Comparison of ENCODE assay signal across 33 mouse cellular contexts in the genomic region with DNA sequence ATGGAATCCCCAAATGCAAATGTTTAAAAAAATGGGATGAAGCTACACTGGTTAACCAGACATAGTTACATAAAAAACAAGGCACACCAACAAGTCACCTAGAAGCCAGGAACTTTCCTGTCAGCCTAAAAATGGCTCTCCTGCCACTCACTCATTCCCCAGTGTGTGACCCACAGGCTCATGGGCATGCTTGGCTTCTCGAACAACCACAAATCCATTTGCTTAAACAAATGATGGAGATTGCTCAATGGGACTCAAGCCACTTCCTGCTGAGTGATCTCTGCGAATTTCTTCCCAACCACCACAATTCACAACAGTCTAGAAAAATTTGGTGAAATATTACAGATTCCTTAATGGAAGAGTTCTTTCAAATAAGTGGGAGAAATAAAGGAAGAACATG. TPM values are rescaled to one million over a fixed set of nuclear protein-coding genes. Genes with fewer than 3 reads are reported as not detected.
DNase-seq lines count a peak whose midpoint lies in the region; ATAC-seq and TF ChIP-seq lines count a peak whose summit lies in the region.
"Had no signal": no experiment of that assay in that cellular context is flagged by ENCODE, and none has a peak within 500 bp of the region (broad histone marks: within the 10 kb centered on the region; RNA-seq: fewer than 3 reads in every experiment).

No protein-coding gene starts in this region.

- peak; percentile 18 for DNase-seq in lung, postnatal 0 days (ENCODE audit: low spot score)
- no peak for DNase-seq in lung, postnatal 4 days
- no peak for DNase-seq in liver, embryonic 11.5 days (ENCODE audit: low spot score)
- no peak for DNase-seq in forebrain, embryonic 11.5 days (ENCODE audit: low spot score)
- DNase-seq: adrenal gland, adult 2 months; adrenal gland, postnatal 36 days; B cell, adult 2 months; cerebellum, adult 2 months; cerebellum, postnatal 36 days; embryo, embryonic 11 days; forebrain, postnatal 0 days; gastrocnemius, postnatal 10 days; kidney, adult 18-20 months; kidney, postnatal 25 days; liver, postnatal 0 days; lung, postnatal 10 days; spleen, adult 18-20 months; thymus, adult 18-20 months; thymus, postnatal 36 days had no signal

- 67% methylated on average over 2 of the region's 2 CpGs for WGBS in lung, postnatal 0 days
- WGBS in liver, embryonic 11.5 days, result 60% methylated on average over 2 of the region's 2 CpGs
- WGBS in forebrain, embryonic 11.5 days, result 79% methylated on average over 2 of the region's 2 CpGs

- no peak overlapping the region for H3K9ac ChIP-seq in lung, postnatal 0 days (replicated peaks; ENCODE audit: low read depth)
- H3K9ac ChIP-seq in liver, embryonic 11.5 days (ENCODE audit: low read depth, low read length), result no peak overlapping the region
- H3K9ac ChIP-seq in forebrain, embryonic 11.5 days (ENCODE audit: low read length), result no peak overlapping the region
- H3K9ac ChIP-seq: embryonic facial prominence, embryonic 12.5 days; forebrain, postnatal 0 days; heart, embryonic 15.5 days; kidney, embryonic 15.5 days; limb, embryonic 13.5 days; liver, embryonic 12.5 days; liver, postnatal 0 days; midbrain, embryonic 15.5 days had no signal

- H3K4me1 ChIP-seq in lung, postnatal 0 days (ENCODE audit: insufficient read depth, low read depth, low read length), result no peaks in the 10 kb centered on the region
- H3K4me1 ChIP-seq in liver, embryonic 11.5 days (replicated peaks; ENCODE audit: control insufficient read depth, insufficient read depth, low read length), result no peaks in the 10 kb centered on the region
- no peaks in the 10 kb centered on the region for H3K4me1 ChIP-seq in forebrain, embryonic 11.5 days (replicated peaks; ENCODE audit: control insufficient read depth, insufficient read depth, low read length)
- H3K4me1 ChIP-seq: embryonic facial prominence, embryonic 12.5 days; forebrain, embryonic 10.5 days; heart, embryonic 15.5 days; kidney, embryonic 15.5 days; limb, embryonic 13.5 days; liver, embryonic 12.5 days; midbrain, embryonic 10.5 days; midbrain, embryonic 15.5 days had no signal

- no peak overlapping the region for H3K27ac ChIP-seq in lung, postnatal 0 days (ENCODE audit: low read length)
- H3K27ac ChIP-seq in liver, embryonic 11.5 days (ENCODE audit: low read depth, low read length), result no peak overlapping the region
- H3K27ac ChIP-seq in forebrain, embryonic 11.5 days (ENCODE audit: low read depth, low read length), result no peak overlapping the region
- H3K27ac ChIP-seq: embryonic facial prominence, embryonic 12.5 days; forebrain, embryonic 10.5 days; heart, embryonic 15.5 days; kidney, embryonic 15.5 days; limb, embryonic 13.5 days; liver, embryonic 12.5 days; midbrain, embryonic 10.5 days; midbrain, embryonic 15.5 days; stomach, postnatal 0 days had no signal

- no peak for TF ChIP-seq EP300 in lung, postnatal 0 days (IDR thresholded peaks at IDR 0.05)

- H3ac ChIP-seq in C2C12 (ENCODE audit: control insufficient read depth, insufficient read length, low read depth), result no peak overlapping the region

- TF ChIP-seq CTCF in lung, postnatal 0 days (IDR thresholded peaks at IDR 0.05), result no peak
- TF ChIP-seq CTCF in C2C12 (IDR thresholded peaks at IDR 0.05; ENCODE audit: control insufficient read depth, insufficient read depth, insufficient read length), result no peak

- H3K36me3 ChIP-seq in lung, postnatal 0 days (ENCODE audit: insufficient read depth, low read length), result peaks cover 36% of the 10 kb centered on the region
- peaks cover 43% of the 10 kb centered on the region for H3K36me3 ChIP-seq in C2C12 (ENCODE audit: control insufficient read depth, insufficient read depth)
- peaks cover 13% of the 10 kb centered on the region for H3K36me3 ChIP-seq in liver, embryonic 11.5 days (ENCODE audit: control insufficient read depth, insufficient read depth, low read length)
- peaks cover 9% of the 10 kb centered on the region for H3K36me3 ChIP-seq in forebrain, embryonic 11.5 days (ENCODE audit: control insufficient read depth, insufficient read depth, low read length)

- no peaks in the 10 kb centered on the region for H3K27me3 ChIP-seq in lung, postnatal 0 days (replicated peaks; ENCODE audit: insufficient read depth, low read length)
- no peaks in the 10 kb centered on the region for H3K27me3 ChIP-seq in C2C12 (ENCODE audit: control insufficient read depth, insufficient read depth, insufficient read length)
- no peaks in the 10 kb centered on the region for H3K27me3 ChIP-seq in liver, embryonic 11.5 days (replicated peaks; ENCODE audit: control insufficient read depth, insufficient read depth, low read length)
- no peaks in the 10 kb centered on the region for H3K27me3 ChIP-seq in forebrain, embryonic 11.5 days (ENCODE audit: control insufficient read depth, insufficient read depth, low read length)
- H3K27me3 ChIP-seq: embryonic facial prominence, embryonic 12.5 days; heart, embryonic 15.5 days; kidney, embryonic 15.5 days; limb, embryonic 13.5 days; liver, embryonic 12.5 days; midbrain, embryonic 15.5 days had no signal

- no peak overlapping the region for H3K4me3 ChIP-seq in lung, postnatal 0 days (ENCODE audit: low read depth, low read length)
- no peak overlapping the region for H3K4me3 ChIP-seq in C2C12 (ENCODE audit: insufficient read depth, poor library complexity, severe bottlenecking)
- no peak overlapping the region for H3K4me3 ChIP-seq in liver, embryonic 11.5 days (ENCODE audit: low read depth, low read length)
- H3K4me3 ChIP-seq in forebrain, embryonic 11.5 days (ENCODE audit: low read depth, low read length), result no peak overlapping the region
- H3K4me3 ChIP-seq: embryonic facial prominence, embryonic 12.5 days; forebrain, embryonic 10.5 days; heart, embryonic 15.5 days; kidney, embryonic 15.5 days; limb, embryonic 13.5 days; liver, embryonic 12.5 days; midbrain, embryonic 10.5 days; midbrain, embryonic 15.5 days had no signal

- no peak overlapping the region for H3K4me2 ChIP-seq in lung, postnatal 0 days (replicated peaks; ENCODE audit: low read depth, low read length)
- no peak overlapping the region for H3K4me2 ChIP-seq in liver, embryonic 11.5 days
- H3K4me2 ChIP-seq in forebrain, embryonic 11.5 days (ENCODE audit: low read depth, low read length, severe bottlenecking), result no peak overlapping the region
- H3K4me2 ChIP-seq: embryonic facial prominence, embryonic 12.5 days; heart, embryonic 15.5 days; kidney, embryonic 15.5 days; limb, embryonic 13.5 days; liver, embryonic 12.5 days; midbrain, embryonic 15.5 days had no signal

- no peak for ATAC-seq in lung, postnatal 0 days
- ATAC-seq in common myeloid progenitor, adult 5-6 weeks (replicated peaks; ENCODE audit: low read depth, poor library complexity, severe bottlenecking), result 0 out of 2 replicates have a peak, but pooled peaks have one; percentile 48
- ATAC-seq in megakaryocyte progenitor cell, adult 5-6 weeks (replicated peaks; ENCODE audit: poor library complexity), result peak; percentile 78
- no peak for ATAC-seq in liver, embryonic 11.5 days (replicated peaks; ENCODE audit: low FRiP score)
- no peak for ATAC-seq in forebrain, embryonic 11.5 days (replicated peaks; ENCODE audit: low FRiP score)
- ATAC-seq: forebrain, postnatal 0 days; hindbrain, embryonic 16.5 days; liver, embryonic 12.5 days; liver, postnatal 0 days; midbrain, embryonic 15.5 days had no signal

- no peaks in the 10 kb centered on the region for H3K79me3 ChIP-seq in C2C12 (ENCODE audit: low read depth)

- H3K9me3 ChIP-seq in lung, postnatal 0 days (ENCODE audit: low read length), result no peaks in the 10 kb centered on the region
- no peaks in the 10 kb centered on the region for H3K9me3 ChIP-seq in liver, embryonic 11.5 days (ENCODE audit: control insufficient read depth, low read length)
- H3K9me3 ChIP-seq in forebrain, embryonic 11.5 days (ENCODE audit: control insufficient read depth, low read length), result no peaks in the 10 kb centered on the region
- H3K9me3 ChIP-seq: embryonic facial prominence, embryonic 12.5 days; forebrain, embryonic 10.5 days; G1E; heart, embryonic 15.5 days; kidney, embryonic 15.5 days; limb, embryonic 13.5 days; liver, embryonic 12.5 days; midbrain, embryonic 10.5 days; midbrain, embryonic 15.5 days had no signal

- no peaks in the 10 kb centered on the region for H3K79me2 ChIP-seq in C2C12 (ENCODE audit: control insufficient read depth, insufficient read depth)

TF ChIP-seq in C2C12, 6 proteins besides CTCF, POLR2A, EP300 and RAD21:
- TF ChIP-seq MAX (IDR thresholded peaks at IDR 0.05), result no peak
- TF ChIP-seq CEBPB (IDR thresholded peaks at IDR 0.05; ENCODE audit: low read depth), result peak; percentile 56
- no peak for TF ChIP-seq MYOG (IDR thresholded peaks at IDR 0.05; ENCODE audit: control insufficient read depth, extremely low read depth, insufficient read length)
- TF ChIP-seq FOSL1 (IDR thresholded peaks at IDR 0.05; ENCODE audit: insufficient read depth, low read length, poor library complexity, severe bottlenecking), result no peak
- TF ChIP-seq USF1 (IDR thresholded peaks at IDR 0.05; ENCODE audit: low read depth), result no peak
- no peak for TF ChIP-seq MYOD1 (IDR thresholded peaks at IDR 0.05; ENCODE audit: control insufficient read depth, insufficient read length, low read depth)

RNA-seq across cellular contexts. Expression of gene Nde1, which starts 52.2 kb away (rescaled TPM):
- 37.7 TPM in 2 replicates for polyA plus RNA-seq in lung, postnatal 0 days (2015; fragmentation: Nextera tagmentation; extraction: Ambion mirVana)
- polyA plus RNA-seq in C2C12 (2012; fragmentation: generic; extraction: Trizol), result 68.6 TPM
- total RNA-seq in common myeloid progenitor, adult 5-6 weeks (2017), result 62.4 and 88.1 TPM in 2 replicates
- total RNA-seq in megakaryocyte progenitor cell, adult 5-6 weeks (2015), result 38.3 and 40.9 TPM in 2 replicates
- 63.6 and 71.7 TPM in 2 replicates for total RNA-seq in megakaryocyte progenitor cell, adult 5-6 weeks (2017)
- polyA plus RNA-seq in liver, embryonic 11.5 days (2014; fragmentation: Nextera tagmentation; extraction: Ambion mirVana), result 78.2 and 85.2 TPM in 2 replicates
- polyA plus RNA-seq in forebrain, embryonic 11.5 days (2014; fragmentation: Nextera tagmentation; extraction: Ambion mirVana), result 199 and 201 TPM in 2 replicates

RNA-seq across cellular contexts. Expression of gene Marf1, which starts 52.2 kb away (rescaled TPM):
- polyA plus RNA-seq in lung, postnatal 0 days (2015; fragmentation: Nextera tagmentation; extraction: Ambion mirVana), result 13.2 and 14.0 TPM in 2 replicates
- 7.0 TPM for polyA plus RNA-seq in C2C12 (2012; fragmentation: generic; extraction: Trizol)
- 31.7 and 32.9 TPM in 2 replicates for total RNA-seq in common myeloid progenitor, adult 5-6 weeks (2017)
- 32.7 and 35.1 TPM in 2 replicates for total RNA-seq in megakaryocyte progenitor cell, adult 5-6 weeks (2015)
- 19.4 and 26.5 TPM in 2 replicates for total RNA-seq in megakaryocyte progenitor cell, adult 5-6 weeks (2017)
- polyA plus RNA-seq in liver, embryonic 11.5 days (2014; fragmentation: Nextera tagmentation; extraction: Ambion mirVana), result 9.5 and 10.3 TPM in 2 replicates
- polyA plus RNA-seq in forebrain, embryonic 11.5 days (2014; fragmentation: Nextera tagmentation; extraction: Ambion mirVana), result 16.0 and 18.6 TPM in 2 replicates

Comparison
In these comparisons a context has a peak if more than half of its experiments do, and no peak if none do; other contexts are left out.
1. ATAC-seq: peak in common myeloid progenitor, adult 5-6 weeks (single experiment) and megakaryocyte progenitor cell, adult 5-6 weeks (single experiment); none in lung, postnatal 0 days (single experiment), liver, embryonic 11.5 days (single experiment) and forebrain, embryonic 11.5 days (single experiment).